Mouse (Mus musculus) adrenal gland, adult 18-20 months (tissue): ENCODE results near the gene Myom1. TPM values are rescaled to one million over a fixed set of nuclear protein-coding genes. Genes with fewer than 3 reads are reported as not detected.

Source experiments
- DNase-seq, 2 experiments: peaks; one replicate each; pipeline ENCODE4 v3.0.0; 2021 to 2022; ENCODE audit warnings: low spot score in 2 of 2
- total RNA-seq, 2 experiments: library from RNA; stranded (reverse); gene quantifications; 1 replicate in 1 of 2; 2 replicates in 1 of 2; pipeline ENCODE4 v1.2.3; 2021

Gene Myom1
- total RNA-seq, 2 experiments from 2014 or later, result 2.7 to 5.4 TPM

- no peak for DNase-seq
Measured at GRCm38 (mm10) chr17:71014911-71015310, 12.5 kb downstream of the Myom1 start.

GRCm38 (mm10) chr17:71017457-71017998, 15.1 kb downstream of the Myom1 start:
- DNase-seq, result no peak

GRCm38 (mm10) chr17:71018151-71018550, 15.7 kb downstream of the Myom1 start:
- no peak for DNase-seq

GRCm38 (mm10) chr17:71018616-71019308, 16.3 kb downstream of the Myom1 start:
- no peak for DNase-seq

GRCm38 (mm10) chr17:71019309-71019655, 16.8 kb downstream of the Myom1 start:
- DNase-seq, result no peak

- no peak for DNase-seq
Measured at GRCm38 (mm10) chr17:71019860-71020259, 17.4 kb downstream of the Myom1 start.

- DNase-seq, result no peak
Measured at GRCm38 (mm10) chr17:71022841-71023240, 20.4 kb downstream of the Myom1 start.

- no peak for DNase-seq
Measured at GRCm38 (mm10) chr17:71024071-71024470, 21.6 kb downstream of the Myom1 start.

- no peak for DNase-seq
Measured at GRCm38 (mm10) chr17:71025922-71026321, 23.5 kb downstream of the Myom1 start.

GRCm38 (mm10) chr17:71027186-71027585, 24.8 kb downstream of the Myom1 start:
- DNase-seq, result no peak

- no peak for DNase-seq
Measured at GRCm38 (mm10) chr17:71032719-71033118, 30.3 kb downstream of the Myom1 start.

- DNase-seq, result no peak
Measured at GRCm38 (mm10) chr17:71034472-71034871, 32.0 kb downstream of the Myom1 start.

- DNase-seq, result no peak
Measured at GRCm38 (mm10) chr17:71037188-71037587, 34.8 kb downstream of the Myom1 start.

GRCm38 (mm10) chr17:71038812-71039211, 36.4 kb downstream of the Myom1 start:
- no peak for DNase-seq

GRCm38 (mm10) chr17:71039851-71040581, 37.6 kb downstream of the Myom1 start:
- DNase-seq, result no peak

- DNase-seq, result no peak
Measured at GRCm38 (mm10) chr17:71040582-71040880, 38.1 kb downstream of the Myom1 start.

GRCm38 (mm10) chr17:71042645-71043044, 40.2 kb downstream of the Myom1 start:
- DNase-seq, result no peak

GRCm38 (mm10) chr17:71045591-71045990, 43.2 kb downstream of the Myom1 start:
- no peak for DNase-seq

GRCm38 (mm10) chr17:71046856-71047255, 44.4 kb downstream of the Myom1 start:
- DNase-seq, result no peak

- DNase-seq, result no peak
Measured at GRCm38 (mm10) chr17:71049292-71049691, 46.9 kb downstream of the Myom1 start.

GRCm38 (mm10) chr17:71053134-71053708, 50.8 kb downstream of the Myom1 start:
- no peak for DNase-seq

GRCm38 (mm10) chr17:71055203-71055894, 52.9 kb downstream of the Myom1 start:
- no peak for DNase-seq
